Mouse (Mus musculus) lung, embryonic 15.5 days (tissue): ENCODE measurements at regions not wholly inside any gene's neighbourhood (a gene's known extent, or its start where the extent isn't known, plus 50 kb on each side); places are given as distances from the start of the nearest gene placed in this dataset.
"Not testable (repeated sequence)": the region's sequence is repeated elsewhere in the genome, so short reads cannot be mapped to it uniquely, and the experiment has no call there.

ENCODE experiments used
- ATAC-seq: fragments of 200-750 bp; cut with Nextera tagmentation; 2 replicates; pipeline ENCODE4 v1.8.0; 2017; ENCODE audit warnings: moderate number of reproducible peaks, borderline replicate concordance; ENCODE audit not compliant: low FRiP score, low TSS enrichment; ENCODE audit errors: extremely low read depth
- H3K27ac ChIP-seq: fragments of 300-500 bp; sonication (generic); 2 replicates; pipeline ENCODE4 v1.5.1; 2015; ENCODE audit warnings: moderate library complexity, mild to moderate bottlenecking, inconsistent platforms
- H3K27me3 ChIP-seq: fragments of 300-500 bp; sonication (generic); 2 replicates; pipeline ENCODE4 v1.6.1; 2015; ENCODE audit warnings: inconsistent platforms
- H3K36me3 ChIP-seq: fragments of 300-500 bp; sonication (generic); 2 replicates; pipeline ENCODE4 v1.6.1; 2015; ENCODE audit warnings: inconsistent platforms
- H3K4me1 ChIP-seq: fragments of 300-500 bp; sonication (generic); 2 replicates; pipeline ENCODE4 v1.6.1; 2015; ENCODE audit warnings: inconsistent platforms
- H3K4me2 ChIP-seq: fragments of 300-500 bp; sonication (generic); 2 replicates; pipeline ENCODE4 v1.6.1; 2015; ENCODE audit warnings: inconsistent platforms, mild to moderate bottlenecking, moderate library complexity
- H3K4me3 ChIP-seq: fragments of 300-500 bp; sonication (generic); 2 replicates; pipeline ENCODE4 v1.5.1; 2015; ENCODE audit warnings: mild to moderate bottlenecking, inconsistent platforms
- H3K9ac ChIP-seq: fragments of 300-500 bp; sonication (generic); 2 replicates; pipeline ENCODE4 v1.6.1; 2015; ENCODE audit warnings: inconsistent platforms
- H3K9me3 ChIP-seq: fragments of 300-500 bp; sonication (generic); 2 replicates; pipeline ENCODE4 v1.6.1; 2016; ENCODE audit warnings: inconsistent platforms
- WGBS: fragments of 180-500 bp; shearing (Covaris S2); methylation state at CpG from one replicate; pipeline ENCODE4 v1.1.7; 2015; 5-methylcytosine and 5-hydroxymethylcytosine counted together

- Histone ChIP-seq H3K4me1 (no peaks in the 10 kb centered on the region), H3K27ac (no peak overlapping the region), H3K9ac (no peak overlapping the region), H3K4me3 (no peak overlapping the region), H3K36me3 (no peaks in the 10 kb centered on the region), H3K27me3 (no peaks in the 10 kb centered on the region), H3K9me3 (no peaks in the 10 kb centered on the region), H3K4me2 (no peak overlapping the region)
- no peak for ATAC-seq
- WGBS = 45% methylated on average over 10 of the region's 10 CpGs
These were observed 624.8 kb upstream of the BB014433 start for GRCm38 (mm10) chr8:15670722-15671121.

- no peak overlapping the region for H3K9ac ChIP-seq
- no peak overlapping the region for H3K27ac ChIP-seq
- no peaks in the 10 kb centered on the region for H3K9me3 ChIP-seq
- no peak overlapping the region for H3K4me2 ChIP-seq
- 78% methylated on average over 5 of the region's 5 CpGs for WGBS
- no peaks in the 10 kb centered on the region for H3K4me1 ChIP-seq
- ATAC-seq = no peak
- H3K36me3 ChIP-seq = no peaks in the 10 kb centered on the region
- H3K4me3 ChIP-seq = no peak overlapping the region
- H3K27me3 ChIP-seq = no peaks in the 10 kb centered on the region
These were observed 624.4 kb upstream of the BB014433 start for GRCm38 (mm10) chr8:15670298-15670697.

GRCm38 (mm10) chr8:15669515-15669914 is 623.6 kb upstream of the BB014433 start:
- no peak for ATAC-seq
- no peaks in the 10 kb centered on the region for H3K9me3 ChIP-seq

DNA sequence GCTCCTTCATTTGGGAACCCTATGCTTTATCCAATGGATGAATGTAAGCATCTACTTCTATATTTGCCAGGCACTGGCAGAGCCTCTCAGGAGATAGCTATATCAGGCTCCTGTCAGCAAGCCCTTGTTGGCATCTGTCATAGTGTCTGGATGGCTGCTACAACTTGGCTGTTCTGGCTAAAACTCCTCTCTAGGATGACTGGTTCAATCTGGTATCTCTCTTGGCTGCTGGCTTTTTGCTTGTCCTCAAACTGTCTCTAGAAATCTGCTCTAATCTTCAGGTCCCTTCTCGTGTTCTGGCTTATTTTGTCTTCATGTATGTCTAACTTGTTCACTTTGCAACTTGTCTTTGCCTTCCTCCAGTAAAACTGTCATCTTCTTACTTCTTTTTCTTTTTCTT is 614.7 kb upstream of the BB014433 start:
- no peak for ATAC-seq
- no peak overlapping the region for H3K9ac ChIP-seq
- no peak overlapping the region for H3K4me3 ChIP-seq
- 49% methylated on average over 1 of the region's 1 CpGs for WGBS
- no peak overlapping the region for H3K27ac ChIP-seq
- no peak overlapping the region for H3K4me2 ChIP-seq
- no peaks in the 10 kb centered on the region for H3K36me3 ChIP-seq
- H3K9me3 ChIP-seq = no peaks in the 10 kb centered on the region
- no peaks in the 10 kb centered on the region for H3K27me3 ChIP-seq
- H3K4me1 ChIP-seq = no peaks in the 10 kb centered on the region

More at GRCm38 (mm10) chr8:15669515-15669914, 623.6 kb upstream of the BB014433 start:
- Histone ChIP-seq H3K4me2 (no peak overlapping the region), H3K9ac (no peak overlapping the region), H3K4me1 (no peaks in the 10 kb centered on the region), H3K4me3 (no peak overlapping the region), H3K27me3 (no peaks in the 10 kb centered on the region), H3K36me3 (no peaks in the 10 kb centered on the region), H3K27ac (no peak overlapping the region)
- 59% methylated on average over 3 of the region's 3 CpGs for WGBS

- Histone ChIP-seq H3K9me3 (no peaks in the 10 kb centered on the region), H3K4me3 (no peak overlapping the region), H3K27me3 (no peaks in the 10 kb centered on the region), H3K9ac (no peak overlapping the region), H3K27ac (no peak overlapping the region), H3K4me2 (no peak overlapping the region), H3K36me3 (no peaks in the 10 kb centered on the region), H3K4me1 (no peaks in the 10 kb centered on the region)
- WGBS = 58% methylated on average over 4 of the region's 4 CpGs
- no peak for ATAC-seq
These were observed 589.0 kb upstream of the BB014433 start for GRCm38 (mm10) chr8:15634769-15635366.

DNA sequence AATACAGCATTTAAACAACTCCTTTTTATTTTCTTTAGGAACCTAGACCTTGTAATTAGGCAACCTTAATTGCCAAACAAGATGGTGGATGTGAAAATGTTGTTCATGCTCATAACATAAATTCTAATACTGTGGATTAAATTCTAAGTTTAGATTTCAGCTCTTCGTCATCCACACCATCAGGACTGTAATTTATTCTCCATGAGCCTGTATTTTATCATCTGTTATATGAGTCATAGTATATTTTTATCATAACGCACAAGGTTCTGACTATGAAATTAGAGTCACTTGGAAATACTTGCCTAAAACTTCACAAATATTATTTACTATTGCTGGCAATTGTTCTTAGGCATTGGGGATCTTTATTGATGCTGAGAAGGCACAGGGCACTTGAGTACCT is 582.7 kb upstream of the BB014433 start:
- H3K36me3 ChIP-seq = no peaks in the 10 kb centered on the region
- no peak overlapping the region for H3K27ac ChIP-seq
- H3K9me3 ChIP-seq = no peaks in the 10 kb centered on the region
- no peaks in the 10 kb centered on the region for H3K27me3 ChIP-seq
- no peak for ATAC-seq
- no peaks in the 10 kb centered on the region for H3K4me1 ChIP-seq
- no peak overlapping the region for H3K4me2 ChIP-seq
- no peak overlapping the region for H3K9ac ChIP-seq
- WGBS = 78% methylated on average over 2 of the region's 2 CpGs
- H3K4me3 ChIP-seq = no peak overlapping the region

- 84% methylated on average over 31 of the region's 31 CpGs for WGBS
- not testable (repeated sequence) for H3K4me1 ChIP-seq, H3K36me3 ChIP-seq, H3K4me2 ChIP-seq, H3K27me3 ChIP-seq, H3K4me3 ChIP-seq, H3K9me3 ChIP-seq, H3K27ac ChIP-seq, ATAC-seq, H3K9ac ChIP-seq
These were observed 577.9 kb upstream of the BB014433 start for GRCm38 (mm10) chr8:15623602-15624392.

- Histone ChIP-seq H3K4me3 (no peak overlapping the region), H3K9ac (no peak overlapping the region), H3K9me3 (no peaks in the 10 kb centered on the region), H3K4me2 (no peak overlapping the region), H3K36me3 (no peaks in the 10 kb centered on the region), H3K27ac (no peak overlapping the region), H3K4me1 (no peaks in the 10 kb centered on the region), H3K27me3 (no peaks in the 10 kb centered on the region)
- 69% methylated on average over 8 of the region's 8 CpGs for WGBS
- ATAC-seq = no peak
These were observed 564.3 kb upstream of the BB014433 start for GRCm38 (mm10) chr8:15610217-15610616.

GRCm38 (mm10) chr8:15607598-15608215 is 561.8 kb upstream of the BB014433 start:
- no peaks in the 10 kb centered on the region for H3K4me1 ChIP-seq
- no peaks in the 10 kb centered on the region for H3K27me3 ChIP-seq
- 41% methylated on average over 7 of the region's 7 CpGs for WGBS
- H3K27ac ChIP-seq = no peak overlapping the region
- H3K36me3 ChIP-seq = no peaks in the 10 kb centered on the region
- ATAC-seq = no peak
- H3K4me3 ChIP-seq = no peak overlapping the region
- H3K9me3 ChIP-seq = no peaks in the 10 kb centered on the region
- H3K4me2 ChIP-seq = no peak overlapping the region
- no peak overlapping the region for H3K9ac ChIP-seq

- no peaks in the 10 kb centered on the region for H3K9me3 ChIP-seq
- no peaks in the 10 kb centered on the region for H3K27me3 ChIP-seq
- H3K9ac ChIP-seq = no peak overlapping the region
- no peaks in the 10 kb centered on the region for H3K4me1 ChIP-seq
- WGBS = 58% methylated on average over 4 of the region's 4 CpGs
- no peak overlapping the region for H3K27ac ChIP-seq
- no peak overlapping the region for H3K4me2 ChIP-seq
- no peaks in the 10 kb centered on the region for H3K36me3 ChIP-seq
- H3K4me3 ChIP-seq = no peak overlapping the region
- ATAC-seq = no peak
These were observed 555.7 kb upstream of the BB014433 start for GRCm38 (mm10) chr8:15601531-15601930.

GRCm38 (mm10) chr8:15593106-15593505 is 547.2 kb upstream of the BB014433 start:
- H3K4me1 ChIP-seq = no peaks in the 10 kb centered on the region
- H3K4me3 ChIP-seq = no peak overlapping the region
- no peak overlapping the region for H3K27ac ChIP-seq
- H3K9me3 ChIP-seq = no peaks in the 10 kb centered on the region
- H3K36me3 ChIP-seq = no peaks in the 10 kb centered on the region
- ATAC-seq = no peak
- H3K27me3 ChIP-seq = no peaks in the 10 kb centered on the region
- no peak overlapping the region for H3K4me2 ChIP-seq
- H3K9ac ChIP-seq = no peak overlapping the region
- WGBS = 84% methylated on average over 6 of the region's 6 CpGs

- Histone ChIP-seq H3K9ac (no peak overlapping the region), H3K4me1 (no peaks in the 10 kb centered on the region), H3K27ac (no peak overlapping the region), H3K4me2 (no peak overlapping the region), H3K36me3 (no peaks in the 10 kb centered on the region), H3K27me3 (no peaks in the 10 kb centered on the region), H3K9me3 (no peaks in the 10 kb centered on the region), H3K4me3 (no peak overlapping the region)
- ATAC-seq = no peak
- whole genome bisulfite sequencing = 52% methylated on average over 5 of the region's 5 CpGs
These were observed 537.9 kb upstream of the BB014433 start for GRCm38 (mm10) chr8:15583782-15584181.
